Mouse (Mus musculus): ENCODE data around the gene Adcy9. TPM values are rescaled to one million over a fixed set of nuclear protein-coding genes. Genes with fewer than 3 reads are reported as not detected.
"Not testable (repeated sequence)": the region's sequence is repeated elsewhere in the genome, so short reads cannot be mapped to it uniquely, and the experiment has no call there.

The Adcy9 gene
- polyA plus RNA-seq, 1 experiment: 8.6 TPM

DNA sequence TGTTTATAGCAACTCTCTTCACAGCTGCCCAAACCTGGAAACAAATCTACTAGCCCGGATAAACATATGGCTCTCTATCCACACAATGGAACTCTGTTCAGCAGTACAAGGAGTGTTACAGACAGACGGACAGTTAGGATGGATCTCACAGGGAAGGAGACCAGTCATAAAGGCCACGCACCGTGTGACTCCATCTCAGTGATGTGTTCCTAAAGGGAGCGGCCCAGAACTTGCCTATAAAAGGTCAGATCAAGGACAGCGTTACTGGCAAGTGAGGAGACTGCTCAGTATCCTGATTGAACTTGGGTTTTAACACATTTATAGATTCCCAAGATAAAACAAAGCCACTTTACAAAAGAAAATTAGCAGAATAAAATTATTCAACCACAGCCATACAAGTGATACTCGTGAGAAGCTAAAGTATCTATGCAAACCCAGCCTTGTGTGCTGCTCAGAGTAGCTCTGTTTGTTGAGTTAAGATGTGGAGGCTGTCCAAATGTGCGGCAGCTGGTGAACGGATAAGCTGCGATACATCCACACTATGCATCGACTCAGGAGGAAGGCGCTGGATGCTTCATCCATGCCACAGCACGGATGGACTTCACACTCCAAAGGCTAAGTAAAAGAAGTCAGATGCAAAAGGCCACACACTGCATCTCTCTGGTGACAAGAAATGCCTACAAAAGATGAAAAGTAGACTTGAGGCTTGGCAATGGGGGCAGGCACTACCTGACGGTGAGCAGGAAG is 78.8 kb downstream of the Adcy9 start:
- no peak for TF ChIP-seq CTCF (IDR thresholded peaks at IDR 0.05; ENCODE audit: borderline replicate concordance, extremely low read depth, insufficient read depth, insufficient read length)
- no peak for TF ChIP-seq POLR2A (IDR thresholded peaks at IDR 0.05; ENCODE audit: borderline replicate concordance, extremely low read depth, insufficient read depth, insufficient read length, poor library complexity, severe bottlenecking)
- peak; percentile 32 for DNase-seq (ENCODE audit: low read depth)

DNA sequence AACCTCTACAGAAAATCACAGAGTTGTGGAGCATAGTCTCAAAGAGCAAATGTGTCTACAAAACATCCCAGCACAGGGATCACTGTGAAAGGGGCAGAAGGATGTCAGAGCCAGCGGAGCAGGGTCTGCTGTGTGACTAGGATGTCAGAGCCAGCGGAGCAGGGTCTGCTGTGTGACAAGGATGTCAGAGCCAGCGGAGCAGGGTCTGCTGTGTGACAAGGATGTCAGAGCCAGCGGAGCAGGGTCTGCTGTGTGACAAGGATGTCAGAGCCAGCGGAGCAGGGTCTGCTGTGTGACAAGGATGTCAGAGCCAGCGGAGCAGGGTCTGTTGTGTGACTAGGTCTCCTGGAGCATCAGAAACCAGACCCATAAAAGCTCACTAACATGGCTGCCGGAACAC is 81.1 kb downstream of the Adcy9 start:
- DNase-seq (ENCODE audit: low read depth): not testable (repeated sequence)

DNA sequence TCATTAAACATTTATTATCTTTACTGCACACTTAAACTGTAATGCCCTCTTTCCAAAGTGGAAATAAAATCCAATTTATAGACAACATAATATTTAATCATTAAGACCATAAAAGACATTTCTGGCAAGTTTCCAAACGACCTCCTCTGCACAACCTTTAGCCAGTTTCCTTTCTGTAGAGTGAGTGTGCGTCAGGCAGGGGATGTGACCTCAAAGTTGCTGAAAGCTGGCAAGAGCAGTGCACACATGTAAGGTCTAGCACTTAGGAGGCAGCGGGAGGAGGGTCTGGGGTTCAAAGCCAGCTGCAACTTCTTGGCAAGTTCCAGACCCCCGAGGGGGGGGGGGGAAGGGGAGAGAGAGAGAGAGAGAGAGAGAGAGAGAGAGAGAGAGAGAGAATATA is 83.0 kb downstream of the Adcy9 start:
- no peak for DNase-seq (ENCODE audit: low read depth)
- TF ChIP-seq POLR2A (IDR thresholded peaks at IDR 0.05; ENCODE audit: borderline replicate concordance, extremely low read depth, insufficient read depth, insufficient read length, poor library complexity, severe bottlenecking) (no peak), CTCF (IDR thresholded peaks at IDR 0.05; ENCODE audit: borderline replicate concordance, extremely low read depth, insufficient read depth, insufficient read length) (no peak)

DNA sequence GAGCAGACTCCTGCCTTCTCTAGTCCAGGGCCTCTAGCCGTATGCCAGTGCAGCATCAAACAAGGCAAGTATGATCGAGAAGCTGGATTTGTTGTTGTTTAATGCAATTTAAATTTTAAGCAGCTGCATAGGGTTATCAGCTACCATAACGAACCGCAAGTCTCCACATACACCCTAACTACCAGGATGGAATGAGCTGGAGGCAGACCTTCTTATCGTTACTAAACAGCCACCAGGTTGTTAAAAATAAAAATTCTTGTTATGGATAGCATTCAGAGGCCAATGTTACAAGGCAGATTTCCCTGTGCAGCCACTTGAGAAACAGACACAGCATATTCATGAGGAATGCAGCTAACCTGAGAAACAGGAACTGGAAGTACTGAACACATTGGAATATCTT is 86.5 kb downstream of the Adcy9 start:
- no peak for DNase-seq (ENCODE audit: low read depth)
- TF ChIP-seq POLR2A (IDR thresholded peaks at IDR 0.05; ENCODE audit: borderline replicate concordance, extremely low read depth, insufficient read depth, insufficient read length, poor library complexity, severe bottlenecking) (no peak), CTCF (IDR thresholded peaks at IDR 0.05; ENCODE audit: borderline replicate concordance, extremely low read depth, insufficient read depth, insufficient read length) (no peak)

DNA sequence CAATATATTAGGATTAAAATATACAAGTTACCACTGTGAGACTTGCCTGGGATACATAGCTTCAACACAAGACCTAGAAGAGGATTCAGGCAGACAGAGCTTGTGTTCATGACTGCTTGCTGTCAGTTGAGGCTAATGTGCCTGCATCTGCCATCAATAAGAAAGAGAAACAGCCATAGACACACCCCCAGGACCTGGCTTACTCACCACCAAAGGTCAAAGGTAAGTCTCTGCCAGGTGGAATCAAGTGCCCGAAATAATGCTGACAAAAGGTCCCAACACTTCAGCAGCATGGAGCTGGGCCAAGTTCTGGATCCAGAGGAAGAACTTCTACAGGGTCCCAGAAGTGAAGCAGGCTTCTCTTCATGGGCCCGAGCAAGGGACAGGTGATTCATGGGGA is 86.9 kb downstream of the Adcy9 start:
- DNase-seq (ENCODE audit: low read depth): no peak
- no peak for TF ChIP-seq CTCF (IDR thresholded peaks at IDR 0.05; ENCODE audit: borderline replicate concordance, extremely low read depth, insufficient read depth, insufficient read length)
- TF ChIP-seq POLR2A (IDR thresholded peaks at IDR 0.05; ENCODE audit: borderline replicate concordance, extremely low read depth, insufficient read depth, insufficient read length, poor library complexity, severe bottlenecking): no peak

DNA sequence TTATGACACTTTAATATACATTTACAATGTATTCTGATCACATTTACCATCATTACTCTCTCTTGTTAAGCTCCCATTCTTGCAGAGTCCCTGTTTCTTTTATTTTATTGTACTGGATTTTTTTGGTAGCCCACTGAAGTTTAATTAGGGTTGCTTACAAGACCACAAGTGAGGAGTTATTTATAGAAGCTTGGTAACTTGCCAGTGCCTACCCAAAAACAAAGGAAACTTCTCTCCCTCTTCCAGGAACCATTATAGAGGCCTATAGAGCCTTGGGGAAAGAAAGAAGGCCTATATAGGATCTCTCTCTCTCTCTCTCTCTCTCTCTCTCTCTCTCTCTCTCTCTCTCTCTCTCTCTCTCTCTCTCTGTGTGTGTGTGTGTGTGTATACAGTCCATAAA is 93.2 kb downstream of the Adcy9 start:
- TF ChIP-seq CTCF (IDR thresholded peaks at IDR 0.05; ENCODE audit: borderline replicate concordance, extremely low read depth, insufficient read depth, insufficient read length) (no peak), POLR2A (IDR thresholded peaks at IDR 0.05; ENCODE audit: borderline replicate concordance, extremely low read depth, insufficient read depth, insufficient read length, poor library complexity, severe bottlenecking) (no peak)
- DNase-seq (ENCODE audit: low read depth): peak; percentile 84

DNA sequence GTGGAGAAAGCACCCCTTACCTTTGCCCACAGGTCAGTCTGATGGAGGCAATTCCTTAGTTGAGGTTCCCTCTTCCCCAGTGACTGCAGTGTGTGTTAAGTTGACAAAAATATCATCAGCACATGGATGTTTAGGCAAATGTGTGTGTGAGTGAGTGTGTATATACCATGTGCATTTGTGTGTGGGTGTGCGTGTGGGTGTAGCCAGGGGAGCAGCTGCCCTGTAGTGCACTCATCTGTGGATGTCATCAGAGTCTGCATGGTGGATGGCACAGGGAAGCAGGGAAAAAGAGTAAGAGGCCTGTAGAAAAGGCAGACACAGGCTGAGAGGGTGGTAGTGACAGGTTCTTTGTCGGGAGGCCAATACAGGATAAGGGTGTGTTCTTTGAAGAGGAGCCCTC is 94.5 kb downstream of the Adcy9 start:
- TF ChIP-seq POLR2A (IDR thresholded peaks at IDR 0.05; ENCODE audit: borderline replicate concordance, extremely low read depth, insufficient read depth, insufficient read length, poor library complexity, severe bottlenecking) (no peak), CTCF (IDR thresholded peaks at IDR 0.05; ENCODE audit: borderline replicate concordance, extremely low read depth, insufficient read depth, insufficient read length) (no peak)
- DNase-seq (ENCODE audit: low read depth): no peak

DNA sequence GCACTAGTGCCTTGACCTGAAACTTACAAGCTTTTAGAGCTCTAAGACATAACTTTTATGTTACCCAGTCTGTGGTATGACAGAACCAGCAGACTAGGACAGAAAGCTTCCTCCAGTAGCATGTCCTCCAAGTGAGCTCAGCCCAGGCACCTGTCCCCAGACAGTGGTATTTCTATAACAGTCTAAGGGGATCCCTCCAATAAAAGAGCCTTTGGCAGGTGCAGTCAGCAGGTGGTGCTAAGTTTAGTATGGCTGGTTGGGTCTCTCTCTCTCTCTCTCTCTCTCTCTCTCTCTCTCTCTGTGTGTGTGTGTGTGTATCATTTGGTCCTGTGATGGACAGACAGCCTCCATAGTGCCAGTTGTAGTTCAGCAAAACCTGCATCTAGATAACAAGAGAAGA is 95.3 kb downstream of the Adcy9 start:
- TF ChIP-seq CTCF (IDR thresholded peaks at IDR 0.05; ENCODE audit: borderline replicate concordance, extremely low read depth, insufficient read depth, insufficient read length) (no peak), POLR2A (IDR thresholded peaks at IDR 0.05; ENCODE audit: borderline replicate concordance, extremely low read depth, insufficient read depth, insufficient read length, poor library complexity, severe bottlenecking) (no peak)
- DNase-seq (ENCODE audit: low read depth): no peak

DNA sequence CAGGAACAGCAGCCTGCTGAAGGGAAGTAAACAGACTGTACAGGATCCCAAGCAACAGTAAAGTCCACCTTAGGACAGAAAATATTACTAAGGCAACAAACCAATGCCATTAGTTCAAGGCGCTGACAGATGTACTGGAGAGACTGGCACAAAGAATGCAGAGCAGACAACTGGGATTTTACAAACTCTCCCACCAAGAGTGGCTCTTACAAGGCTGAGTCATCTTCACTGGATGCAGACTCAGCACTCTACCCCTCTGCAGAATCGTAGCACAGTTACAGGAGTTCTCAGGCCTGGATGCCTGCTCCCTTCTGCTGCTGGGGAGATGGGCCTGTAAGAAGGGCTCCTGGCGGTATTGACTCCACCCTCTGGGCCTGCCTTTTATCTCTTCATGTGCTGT is 99.4 kb downstream of the Adcy9 start:
- no peak for DNase-seq (ENCODE audit: low read depth)
- TF ChIP-seq CTCF (IDR thresholded peaks at IDR 0.05; ENCODE audit: borderline replicate concordance, extremely low read depth, insufficient read depth, insufficient read length) (no peak), POLR2A (IDR thresholded peaks at IDR 0.05; ENCODE audit: borderline replicate concordance, extremely low read depth, insufficient read depth, insufficient read length, poor library complexity, severe bottlenecking) (no peak)

DNA sequence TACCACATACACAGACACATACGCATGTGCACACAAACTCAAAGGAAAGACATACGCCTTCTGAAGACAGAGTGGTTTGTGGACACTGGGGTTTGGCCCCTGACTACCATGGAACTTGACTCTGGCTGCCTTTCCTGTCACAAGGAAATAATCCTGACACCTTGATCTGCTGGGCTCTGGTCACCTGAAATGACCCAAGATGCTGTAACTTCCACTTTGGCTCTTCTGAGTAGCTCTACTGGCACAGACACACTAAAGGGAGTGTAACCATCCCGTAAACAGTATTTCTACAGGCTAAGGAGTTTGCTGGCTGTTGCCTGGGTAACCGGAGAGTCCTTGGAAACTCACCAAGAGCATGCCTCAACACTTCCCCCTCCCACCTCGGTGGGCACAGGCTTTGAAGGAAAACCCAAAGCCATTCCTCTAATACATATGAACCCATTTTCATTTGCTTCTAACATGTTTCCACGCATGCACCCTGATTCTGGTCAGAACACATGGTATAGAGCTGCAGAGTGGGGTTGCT is 102.2 kb downstream of the Adcy9 start:
- DNase-seq (ENCODE audit: low read depth): peak; percentile 80
- TF ChIP-seq CTCF (IDR thresholded peaks at IDR 0.05; ENCODE audit: borderline replicate concordance, extremely low read depth, insufficient read depth, insufficient read length) (no peak), POLR2A (IDR thresholded peaks at IDR 0.05; ENCODE audit: borderline replicate concordance, extremely low read depth, insufficient read depth, insufficient read length, poor library complexity, severe bottlenecking) (no peak)

DNA sequence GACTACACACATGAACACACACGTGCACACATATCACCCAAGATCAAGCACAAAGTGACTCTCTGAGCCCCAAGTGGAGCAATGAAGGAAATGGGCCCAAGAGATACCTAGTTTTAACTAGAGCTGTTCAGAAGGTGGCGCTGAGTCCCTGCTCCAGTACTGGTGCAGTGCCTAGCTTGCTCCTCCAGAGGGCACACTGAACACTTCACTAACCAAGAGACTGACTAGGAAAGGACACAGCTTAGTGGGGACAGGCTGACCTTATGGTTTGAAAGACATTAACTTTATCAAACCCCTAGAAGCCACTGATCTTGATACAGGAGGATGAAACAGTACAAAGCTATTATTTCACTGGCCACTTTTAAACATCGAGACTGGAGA is 104.2 kb downstream of the Adcy9 start:
- DNase-seq (ENCODE audit: low read depth): peak; percentile 87
- TF ChIP-seq CTCF (IDR thresholded peaks at IDR 0.05; ENCODE audit: borderline replicate concordance, extremely low read depth, insufficient read depth, insufficient read length) (peak; percentile 91), POLR2A (IDR thresholded peaks at IDR 0.05; ENCODE audit: borderline replicate concordance, extremely low read depth, insufficient read depth, insufficient read length, poor library complexity, severe bottlenecking) (no peak)

DNA sequence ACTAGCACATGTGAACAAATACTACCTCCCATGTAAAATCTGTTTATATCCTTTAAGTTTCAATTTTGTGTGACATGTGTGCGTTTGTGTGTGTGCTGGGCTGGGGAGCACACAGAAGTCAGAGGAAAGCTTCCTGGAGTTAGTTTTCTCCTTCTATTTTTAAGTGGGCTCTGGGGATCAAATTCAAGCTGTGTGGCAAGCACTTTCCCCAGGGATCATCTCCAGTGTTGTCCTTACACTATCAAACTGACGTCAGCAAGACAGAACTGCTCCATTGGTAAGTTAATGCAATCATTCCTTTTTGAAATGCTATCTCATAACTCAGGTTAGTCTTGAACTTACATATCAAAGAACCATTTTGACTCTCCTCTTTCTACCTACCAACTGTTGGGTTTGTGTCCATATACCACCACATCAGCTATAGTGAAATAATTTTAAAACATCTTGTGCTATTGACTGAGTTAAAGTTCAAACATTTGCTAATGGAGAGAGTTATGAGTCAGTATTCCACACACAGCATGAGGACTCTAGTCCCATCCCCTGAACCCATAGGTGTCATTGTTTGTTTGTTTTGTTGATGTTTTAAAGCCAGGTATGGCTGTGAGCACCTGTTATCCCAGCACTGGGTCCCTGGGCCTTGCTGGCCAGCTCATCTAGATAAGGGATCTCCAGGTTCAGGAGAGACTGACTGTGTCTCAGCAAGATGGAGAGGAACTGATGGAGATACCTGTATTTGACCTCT is 104.8 kb downstream of the Adcy9 start:
- TF ChIP-seq CTCF (IDR thresholded peaks at IDR 0.05; ENCODE audit: borderline replicate concordance, extremely low read depth, insufficient read depth, insufficient read length): no peak
- TF ChIP-seq POLR2A (IDR thresholded peaks at IDR 0.05; ENCODE audit: borderline replicate concordance, extremely low read depth, insufficient read depth, insufficient read length, poor library complexity, severe bottlenecking): no peak

More for the DNA sequence above, 104.8 kb downstream of the Adcy9 start:
- no peak for DNase-seq (ENCODE audit: low read depth)
